Mouse (Mus musculus): ENCODE data around the gene Otogl.
A peak's percentile ranks its signal among the peaks of the same experiment; 100 is the strongest.

The Otogl gene

DNA sequence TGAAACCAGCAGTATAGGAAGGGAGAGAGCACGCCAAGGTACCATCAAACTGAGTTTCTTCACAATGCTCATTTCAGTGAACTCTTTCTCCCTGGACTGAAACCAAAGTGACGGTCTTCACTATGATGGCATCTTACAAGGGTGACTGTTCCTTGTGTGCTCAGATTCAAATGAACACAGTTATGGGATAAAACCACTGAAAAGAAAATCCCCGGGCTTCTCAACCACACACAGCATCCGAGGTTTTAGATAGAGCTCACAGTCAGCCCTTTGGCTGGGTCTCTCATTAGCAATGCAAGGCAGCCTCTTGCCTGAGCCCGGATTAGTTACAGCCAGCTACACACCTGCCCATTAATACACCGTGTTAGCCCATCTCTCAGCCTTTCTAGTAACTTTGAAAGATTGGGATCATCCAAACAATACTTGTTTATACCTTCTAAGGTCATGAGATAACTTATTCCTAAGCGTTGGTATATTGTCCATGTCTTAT, at the start of gene Otogl:
Gene Otogl (minus strand): TSS at position 51 of the 490 bp plus-strand sequence.
- DNase-seq: no peak

GRCm38 (mm10) chr10:107956588-107956987, 44.7 kb upstream of the Otogl start:
- no peak for DNase-seq

DNA sequence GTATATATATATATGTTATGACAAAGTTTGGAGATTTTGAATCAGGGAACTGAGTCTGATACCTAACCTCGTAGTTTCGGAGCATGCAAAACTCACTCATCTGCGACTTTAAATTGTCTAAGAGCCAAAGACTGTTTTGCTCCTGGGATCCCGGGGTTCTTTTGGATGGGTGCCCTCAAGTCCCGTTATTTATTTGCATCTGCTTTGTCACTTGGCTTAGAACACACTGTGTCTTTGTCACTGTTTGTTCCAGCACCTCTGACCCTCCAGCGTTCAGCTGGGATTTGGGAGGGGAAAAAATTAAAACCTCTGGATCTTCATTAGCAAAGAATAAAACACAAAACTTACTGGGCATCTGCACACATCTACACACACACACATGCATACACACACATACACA, 42.5 kb upstream of the Otogl start:
- peak; percentile 61 for DNase-seq

DNA sequence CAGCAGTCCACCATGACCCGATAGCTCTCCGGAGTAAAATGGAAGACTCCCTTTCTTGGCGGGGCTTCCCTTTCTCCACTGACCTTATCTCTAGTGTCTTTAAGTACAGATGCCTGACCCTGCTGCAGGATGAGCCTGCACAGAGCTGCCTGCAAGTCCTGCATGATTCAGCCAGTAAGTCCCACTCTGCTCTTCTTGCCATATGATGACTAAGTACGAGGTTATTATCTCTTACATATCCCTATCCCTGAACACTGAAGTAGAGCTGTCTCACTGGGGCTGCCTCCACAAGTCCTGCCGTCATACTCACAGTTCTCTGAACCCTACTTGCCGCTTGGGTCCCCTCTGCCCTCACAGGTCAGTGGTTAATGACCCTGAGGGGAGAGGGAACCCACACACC, 39.7 kb upstream of the Otogl start:
- DNase-seq: no peak

GRCm38 (mm10) chr10:107949945-107950344, 38.0 kb upstream of the Otogl start:
- no peak for DNase-seq

GRCm38 (mm10) chr10:107948647-107949046, 36.7 kb upstream of the Otogl start:
- no peak for DNase-seq

DNA sequence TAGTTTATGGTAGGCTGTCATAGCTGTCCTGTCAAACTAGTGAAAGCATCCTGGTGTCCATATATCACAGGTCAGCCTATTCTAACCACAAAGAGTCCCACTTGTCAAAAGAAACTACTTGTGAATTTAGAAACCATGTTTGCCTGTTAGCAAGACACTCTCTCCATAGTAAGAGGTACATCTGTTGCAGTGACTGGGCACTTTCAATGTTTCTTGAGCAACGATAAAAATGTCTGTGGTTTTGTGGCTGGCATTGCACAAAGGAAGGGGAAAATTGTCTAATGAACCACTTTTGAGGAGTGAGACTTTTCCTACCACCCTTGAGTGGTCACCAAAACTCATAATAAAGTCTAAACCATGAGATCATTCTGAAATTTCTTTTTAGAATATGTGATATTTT, 36.1 kb upstream of the Otogl start:
- DNase-seq: no peak

- no peak for DNase-seq
These were observed 34.4 kb upstream of the Otogl start for GRCm38 (mm10) chr10:107946348-107946747.

DNA sequence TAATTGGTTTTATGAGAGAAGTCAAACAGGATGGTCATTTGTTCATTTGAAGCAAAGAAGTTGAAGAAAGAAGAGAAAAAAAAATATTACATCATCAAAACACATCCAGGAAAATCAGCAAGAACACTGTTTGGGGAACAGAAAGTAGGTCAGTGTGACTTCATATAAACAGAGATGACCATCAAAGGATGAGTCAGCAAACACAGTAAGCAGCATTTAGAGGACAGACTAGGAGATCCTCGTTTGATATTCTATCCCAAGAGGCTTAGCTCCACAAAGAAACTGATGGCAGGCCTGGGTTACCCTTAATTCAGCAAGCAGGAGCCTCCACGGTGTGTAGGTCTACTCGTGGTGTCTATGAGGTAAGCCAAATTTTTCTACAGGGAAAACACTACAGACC, 31.9 kb upstream of the Otogl start:
- no peak for DNase-seq

DNA sequence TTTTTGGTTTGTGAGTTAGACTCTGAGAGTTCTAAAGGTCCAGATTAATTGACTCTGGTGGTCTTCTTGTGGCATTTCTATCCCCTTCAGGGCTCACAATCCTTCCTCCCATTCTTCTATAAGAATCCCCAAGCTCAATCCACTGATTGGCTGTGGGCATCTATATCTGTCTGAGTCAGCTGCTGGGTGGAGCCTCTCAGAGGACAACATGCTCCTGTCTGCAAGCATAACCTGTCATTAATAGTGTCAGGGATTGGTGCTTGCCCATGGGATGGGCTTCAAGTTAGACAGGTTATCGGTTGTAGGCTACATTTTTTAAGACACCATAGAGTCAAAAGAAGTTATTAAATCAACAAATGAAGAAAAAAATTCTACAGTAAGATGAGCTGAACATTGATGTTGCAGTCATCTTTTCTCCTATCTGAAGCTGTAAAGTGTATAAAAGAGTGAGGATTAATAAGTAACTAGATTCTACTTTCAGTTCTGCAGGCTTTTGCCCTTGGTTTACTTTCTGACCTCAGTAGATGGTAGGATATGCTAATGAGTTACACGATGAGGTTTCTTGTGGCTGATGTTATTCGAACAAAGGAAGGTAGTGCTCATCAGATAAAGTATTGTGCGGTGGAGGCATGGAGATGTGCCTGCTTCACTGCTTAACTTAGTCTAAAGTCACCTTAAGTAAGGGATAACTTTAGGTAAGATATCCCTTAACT, 29.4 kb upstream of the Otogl start:
- DNase-seq: no peak

GRCm38 (mm10) chr10:107940302-107940701, 28.4 kb upstream of the Otogl start:
- no peak for DNase-seq

GRCm38 (mm10) chr10:107939821-107940220, 27.9 kb upstream of the Otogl start:
- no peak for DNase-seq

GRCm38 (mm10) chr10:107934055-107934454, 22.1 kb upstream of the Otogl start:
- DNase-seq: no peak

DNA sequence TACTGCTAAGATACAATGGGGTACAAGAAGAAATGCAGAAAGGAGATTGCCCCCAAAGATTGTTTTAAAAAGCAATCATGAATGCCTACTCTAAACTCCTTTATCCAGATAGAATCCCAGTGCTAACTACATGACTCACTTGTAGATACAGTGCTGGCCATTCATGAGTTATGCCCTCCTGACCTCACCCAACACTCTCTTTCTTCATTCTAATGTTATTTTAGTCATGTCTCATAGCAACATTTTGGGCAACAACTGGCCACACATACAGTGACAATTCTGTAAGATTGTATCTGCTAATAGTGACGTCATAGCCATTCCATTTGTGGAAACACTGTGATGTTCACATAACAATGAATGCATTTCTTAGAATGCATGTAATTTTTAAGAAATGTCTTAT, 21.6 kb upstream of the Otogl start:
- no peak for DNase-seq

GRCm38 (mm10) chr10:107931833-107932828, 20.2 kb upstream of the Otogl start:
- DNase-seq: peak; percentile 78

- DNase-seq: peak; percentile 66
These were observed 18.6 kb upstream of the Otogl start for GRCm38 (mm10) chr10:107930471-107931021.

- DNase-seq: no peak
These were observed 13.4 kb upstream of the Otogl start for GRCm38 (mm10) chr10:107925306-107925705.

DNA sequence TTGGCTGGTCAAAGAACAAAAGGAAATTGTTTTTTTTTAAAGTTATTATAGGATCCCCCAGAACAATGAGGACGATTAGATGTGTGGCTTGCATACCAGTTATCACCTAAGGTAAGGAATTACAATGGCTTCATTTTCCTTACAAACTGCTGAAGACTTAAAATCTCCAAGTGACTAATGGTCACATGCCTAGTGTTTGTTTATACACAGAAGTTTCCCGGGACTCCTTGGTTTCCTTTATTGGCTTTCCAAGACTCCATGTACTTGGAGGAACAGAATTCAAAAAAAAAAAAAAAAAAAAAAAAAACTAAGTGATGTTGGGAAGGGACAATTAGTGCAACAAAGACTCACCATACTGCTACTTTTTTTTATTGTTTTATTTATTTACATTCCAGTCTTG, 11.9 kb upstream of the Otogl start:
- no peak for DNase-seq

DNA sequence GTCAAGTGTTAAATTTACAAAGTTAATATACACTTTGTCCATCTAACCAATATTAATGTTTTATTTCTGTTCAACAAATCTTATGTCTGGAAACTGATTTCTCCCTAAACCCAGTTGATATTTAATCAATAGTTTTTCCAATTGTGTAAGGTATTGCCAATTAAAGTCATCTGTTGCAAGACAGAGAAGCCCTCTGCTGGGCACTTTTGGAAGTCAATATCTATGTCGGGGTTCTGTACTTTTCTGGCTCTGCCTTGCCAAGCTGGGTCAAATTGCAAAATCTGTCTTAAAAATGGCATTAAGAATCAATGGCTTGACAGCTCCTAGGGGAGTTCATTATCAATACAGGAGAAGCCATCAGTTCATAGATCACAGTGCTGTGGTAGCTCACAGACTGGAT, 10.8 kb upstream of the Otogl start:
- DNase-seq: peak; percentile 30

- DNase-seq: peak; percentile 27
These were observed 9.6 kb upstream of the Otogl start for GRCm38 (mm10) chr10:107921549-107921948.

DNA sequence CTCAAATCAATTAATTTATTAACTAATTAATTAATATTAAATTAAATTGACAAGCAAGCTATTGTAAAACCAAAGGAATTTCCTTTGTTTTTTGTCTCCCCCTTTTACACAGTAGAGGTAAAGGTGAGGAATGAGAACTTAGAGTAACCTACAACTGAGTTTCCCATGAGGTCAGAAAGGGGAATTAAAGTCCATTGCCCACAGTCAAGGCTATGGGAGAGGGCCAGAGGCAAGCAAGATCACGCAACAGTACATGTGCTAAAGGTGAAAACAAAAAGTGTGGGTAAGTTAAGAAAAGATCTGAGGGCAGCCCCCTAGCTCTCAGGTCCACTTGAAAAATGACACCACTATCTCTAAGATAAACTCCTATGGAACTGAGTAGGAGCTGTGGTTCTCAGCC, 9.2 kb upstream of the Otogl start:
- no peak for DNase-seq

DNA sequence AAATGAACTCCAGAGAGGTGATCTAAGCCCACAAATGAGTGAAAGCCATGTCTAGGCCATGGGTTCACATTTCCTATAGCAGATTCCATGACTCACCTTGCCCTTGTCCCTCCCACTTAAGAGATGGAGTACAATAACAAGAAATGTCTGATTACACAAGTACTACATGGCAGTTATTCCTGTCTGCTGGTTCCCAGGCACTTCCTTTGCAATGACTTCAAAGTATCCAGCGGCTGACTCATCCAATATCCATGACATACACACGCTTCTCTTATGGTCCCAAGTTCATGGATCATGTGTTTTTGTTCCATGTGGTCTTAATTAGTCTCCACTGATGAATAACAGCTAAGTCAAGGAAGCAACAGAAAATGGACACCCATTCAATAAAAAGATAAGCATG, 1.1 kb upstream of the Otogl start:
- no peak for DNase-seq

DNA sequence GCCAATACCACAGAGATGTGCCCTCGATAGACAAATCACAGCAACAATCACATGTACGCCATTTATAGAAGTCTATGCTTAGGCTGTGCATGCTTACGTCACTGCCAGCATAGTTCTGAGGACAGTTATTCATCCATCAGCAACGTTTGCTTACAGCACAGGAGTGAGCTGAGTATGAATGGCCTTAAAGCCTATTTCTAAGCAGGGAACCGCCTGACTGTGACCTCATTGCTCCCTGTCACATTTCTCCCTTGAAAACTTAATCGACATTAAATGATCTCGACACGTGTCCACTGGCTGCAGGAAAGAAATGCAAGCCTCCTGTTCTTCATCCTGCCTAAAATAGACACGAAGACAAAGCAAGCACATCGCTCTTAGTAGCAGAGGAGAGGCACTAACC, 5.5 kb downstream of the Otogl start:
- DNase-seq: no peak

All from kidney, postnatal 10 days (tissue).